Mouse (Mus musculus): ENCODE measurements around the gene Snapc4.

DNA sequence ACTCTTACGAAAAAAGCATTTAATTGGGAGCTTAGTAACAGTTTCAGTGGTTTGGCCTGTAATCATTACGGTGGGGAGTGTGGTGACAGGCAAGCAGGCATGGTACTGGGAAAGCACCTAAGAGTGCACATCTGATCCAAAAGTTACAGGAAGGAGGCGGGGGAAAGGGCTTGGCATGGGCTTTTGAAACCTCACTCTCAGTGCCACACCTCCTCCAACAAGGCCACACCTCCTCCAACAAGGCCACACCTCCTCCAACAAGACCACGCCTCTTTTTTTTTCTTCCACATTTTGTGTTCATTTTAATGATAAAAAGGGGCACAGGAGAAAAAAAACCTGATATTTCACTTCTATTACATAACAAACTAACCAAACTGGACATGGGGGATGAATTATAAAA is 52.6 kb downstream of the Snapc4 start:
- TF ChIP-seq POLR2A (IDR thresholded peaks at IDR 0.05; ENCODE audit: low read depth, low read length) (no peak), CTCF (conservative IDR thresholded peaks at IDR 0.05; ENCODE audit: insufficient read depth, insufficient read length, low read depth, low read length) (no peak)
